ENCODE assay signal across 8 mouse cellular contexts in genomic region chr17:26676252-26676615, GRCm38 (mm10). TPM values are rescaled to one million over a fixed set of nuclear protein-coding genes. Genes with fewer than 3 reads are reported as not detected.
DNase-seq lines count a peak whose midpoint lies in the region; ATAC-seq and TF ChIP-seq lines count a peak whose summit lies in the region.

No protein-coding gene starts in this region.

- H3K4me3 ChIP-seq in ES-E14 (ENCODE audit: insufficient read depth in 1 of 2, low read depth in 1 of 2, low read length in 2 of 2, poor library complexity in 1 of 2, severe bottlenecking in 1 of 2), result peak overlapping the region; percentile 78 to 94
- peak overlapping the region; percentile 95 for H3K4me3 ChIP-seq in forebrain, embryonic 16.5 days (replicated peaks; ENCODE audit: low read length)
- H3K4me3 ChIP-seq in lung, embryonic 15.5 days, result peak overlapping the region; percentile 89

- peak; percentile 96 for ATAC-seq in forebrain, embryonic 16.5 days
- peak; percentile 95 for ATAC-seq in lung, embryonic 15.5 days (ENCODE audit: borderline replicate concordance, extremely low read depth, low FRiP score, low TSS enrichment)

- H3K4me2 ChIP-seq in forebrain, embryonic 16.5 days (ENCODE audit: low read length), result peak overlapping the region; percentile 68
- peak overlapping the region; percentile 70 for H3K4me2 ChIP-seq in lung, embryonic 15.5 days

- no peaks in the 10 kb centered on the region for H3K36me3 ChIP-seq in ES-E14 (ENCODE audit: control insufficient read depth, insufficient read depth, low read length, poor library complexity, severe bottlenecking)
- H3K36me3 ChIP-seq in forebrain, embryonic 16.5 days (ENCODE audit: control insufficient read depth, insufficient read depth), result 0 out of 2 replicates have a peak, but pooled peaks cover 2% of the 10 kb centered on the region
- no peaks in the 10 kb centered on the region for H3K36me3 ChIP-seq in lung, embryonic 15.5 days

- in situ Hi-C loops in ES-E14 (cut with MboI; ENCODE audit: low sequenced_read_pairs in 2 of 2, unreplicated experiment in 2 of 2), result loop anchor here in 1 of 2 experiments (25.0 kb wide), 1 partner anchor 211 kb away; no protein-coding TSS in a partner anchor

- DNase-seq in ES-E14 (ENCODE audit: low read depth, low spot score), result peak; percentile 93
- DNase-seq in cerebellum, adult 11-12 months, result peak; percentile 93
- peak; percentile 90 for DNase-seq in heart, postnatal 4 days
- DNase-seq in layer of hippocampus, adult 8-10 months (ENCODE audit: low spot score in 2 of 2), result peak; percentile 88
- peak; percentile 76 for DNase-seq in ovary, adult 18-20 months (ENCODE audit: low spot score)
- DNase-seq in thymus, postnatal 0 days (ENCODE audit: low spot score), result peak; percentile 94

- under 1% methylated on average over 30 of the region's 30 CpGs for WGBS in forebrain, embryonic 16.5 days
- WGBS in lung, embryonic 15.5 days, result under 1% methylated on average over 30 of the region's 30 CpGs

- H3K4me1 ChIP-seq in ES-E14 (ENCODE audit: control insufficient read depth in 2 of 2, insufficient read depth in 2 of 2, low read length in 2 of 2, poor library complexity in 1 of 2), result peaks cover 0 to 2% of the 10 kb centered on the region in 2 experiments; a peak in 1 of 4 replicates
- peaks cover 22% of the 10 kb centered on the region for H3K4me1 ChIP-seq in forebrain, embryonic 16.5 days (replicated peaks; ENCODE audit: control insufficient read depth, insufficient read depth, low read length)
- peaks cover 11% of the 10 kb centered on the region for H3K4me1 ChIP-seq in lung, embryonic 15.5 days

- no peaks in the 10 kb centered on the region for H3K27me3 ChIP-seq in forebrain, embryonic 16.5 days (replicated peaks; ENCODE audit: control insufficient read depth, insufficient read depth, low read length)
- 0 out of 2 replicates have a peak, but pooled peaks cover 4% of the 10 kb centered on the region for H3K27me3 ChIP-seq in lung, embryonic 15.5 days

- H3K9me3 ChIP-seq in ES-E14 (ENCODE audit: control insufficient read depth, insufficient read depth, low read depth, low read length), result no peaks in the 10 kb centered on the region
- no peaks in the 10 kb centered on the region for H3K9me3 ChIP-seq in forebrain, embryonic 16.5 days (ENCODE audit: control insufficient read depth, low read length)
- no peaks in the 10 kb centered on the region for H3K9me3 ChIP-seq in lung, embryonic 15.5 days

- peak overlapping the region; percentile 61; the same call in 1 of the 2 replicates for H3K27ac ChIP-seq in ES-E14 (ENCODE audit: insufficient read depth, low read depth, low read length, poor library complexity, severe bottlenecking)
- peak overlapping the region; percentile 92 for H3K27ac ChIP-seq in forebrain, embryonic 16.5 days (ENCODE audit: low read length)
- peak overlapping the region; percentile 87 for H3K27ac ChIP-seq in lung, embryonic 15.5 days

- peak overlapping the region; percentile 91 for H3K9ac ChIP-seq in ES-E14 (ENCODE audit: insufficient read depth, low read depth, low read length, poor library complexity, severe bottlenecking)
- peak overlapping the region; percentile 87 for H3K9ac ChIP-seq in forebrain, embryonic 16.5 days (replicated peaks; ENCODE audit: low read depth, low read length)
- H3K9ac ChIP-seq in lung, embryonic 15.5 days, result peak overlapping the region; percentile 77

TF ChIP-seq in ES-E14, 5 proteins besides CTCF, POLR2A, EP300 and RAD21:
- TF ChIP-seq ZNF384 (IDR thresholded peaks at IDR 0.05; ENCODE audit: low read depth, low read length) (no peak), HCFC1 (IDR thresholded peaks at IDR 0.05; ENCODE audit: borderline replicate concordance, insufficient read depth, low read length) (peak; percentile 74; the same call in 1 of the 2 replicates)

RNA-seq across cellular contexts. Expression of gene Atp6v0e, which starts 13.2 kb away (rescaled TPM):
- total RNA-seq in ES-E14 (2012; rRNA removed), result 252 and 291 TPM in 2 replicates
- 129 and 146 TPM in 2 replicates for polyA plus RNA-seq in forebrain, embryonic 16.5 days (2015; fragmentation: Nextera tagmentation; extraction: Ambion mirVana)
- 10 to 100 TPM; 85.3 to 85.5 TPM for total RNA-seq in heart, postnatal 4 days (2021)
- 10 to 100 TPM; 44.0 to 60.6 (median 49.1) TPM for total RNA-seq in layer of hippocampus, adult 8-10 months (2022)
- 164 and 171 TPM in 2 replicates for polyA plus RNA-seq in lung, embryonic 15.5 days (2015; fragmentation: Nextera tagmentation; extraction: Ambion mirVana)
- 352 and 361 TPM in 2 replicates for polyA plus RNA-seq in thymus, postnatal 0 days (2015; fragmentation: Nextera tagmentation; extraction: Ambion mirVana)

RNA-seq across cellular contexts. Expression of gene Crebrf, which starts 39.2 kb away (rescaled TPM):
- 16.6 and 36.3 TPM in 2 replicates for total RNA-seq in ES-E14 (2012; rRNA removed)
- 11.9 and 14.5 TPM in 2 replicates for polyA plus RNA-seq in forebrain, embryonic 16.5 days (2015; fragmentation: Nextera tagmentation; extraction: Ambion mirVana)
- 10 to 100 TPM; 17.5 to 20.8 TPM for total RNA-seq in heart, postnatal 4 days (2021)
- 100 to 1,000 TPM; 123 to 175 (median 152) TPM for total RNA-seq in layer of hippocampus, adult 8-10 months (2022)
- polyA plus RNA-seq in lung, embryonic 15.5 days (2015; fragmentation: Nextera tagmentation; extraction: Ambion mirVana), result 6.6 and 7.3 TPM in 2 replicates
- polyA plus RNA-seq in thymus, postnatal 0 days (2015; fragmentation: Nextera tagmentation; extraction: Ambion mirVana), result 18.3 and 21.4 TPM in 2 replicates

Comparison
In these comparisons a context has a peak if more than half of its experiments do, and no peak if none do; other contexts are left out.
1. Peak in every context shown above with its lines: DNase-seq, ATAC-seq, H3K4me3 ChIP-seq and H3K27ac ChIP-seq.